ENCODE assay signal across 8 mouse cellular contexts in the genomic region with DNA sequence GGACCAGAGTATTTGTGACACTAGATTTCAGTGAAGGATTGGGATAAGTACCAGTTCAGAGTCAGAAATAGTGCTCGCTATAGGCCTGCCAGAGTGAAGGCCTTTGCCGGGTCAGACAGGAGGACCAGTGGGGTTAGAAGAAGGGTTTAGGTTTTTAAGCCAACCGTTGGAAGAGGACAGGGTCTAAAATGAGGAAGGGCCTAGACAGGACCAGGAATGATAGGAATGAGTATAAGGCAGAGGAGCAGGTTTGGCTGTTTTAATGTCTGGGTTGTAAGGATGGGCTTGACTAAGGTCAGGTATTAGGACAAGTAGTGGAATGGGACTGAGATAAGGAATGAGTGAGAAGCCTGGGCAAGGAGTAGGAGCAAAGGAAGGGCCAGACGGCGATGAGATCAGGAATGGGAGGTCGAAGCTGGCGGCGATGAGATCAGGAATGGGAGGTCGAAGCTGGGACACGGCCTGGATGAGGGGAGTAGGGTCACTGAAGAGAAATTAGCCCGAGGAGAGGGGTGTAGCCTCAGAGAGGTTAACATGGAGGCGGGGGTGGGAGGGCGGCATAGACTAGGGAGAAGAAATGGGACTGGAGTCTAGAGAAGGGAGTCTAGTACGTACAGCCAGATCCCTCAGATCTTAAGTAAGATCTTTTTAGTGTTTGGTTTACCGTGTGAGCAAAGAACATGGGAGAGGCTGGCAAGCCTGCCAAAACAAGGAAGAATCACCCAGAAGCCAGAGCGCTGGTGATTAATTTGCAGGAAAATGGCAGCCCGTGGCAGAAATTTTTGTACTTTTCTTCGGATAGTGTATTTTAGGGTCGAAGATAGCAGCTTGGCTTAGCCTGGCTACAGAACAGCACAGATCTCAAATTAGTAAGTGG. TPM values are rescaled to one million over a fixed set of nuclear protein-coding genes. Genes with fewer than 3 reads are reported as not detected.
A peak's percentile ranks its signal among the peaks of the same experiment; 100 is the strongest.
DNase-seq lines count a peak whose midpoint lies in the region; ATAC-seq lines count a peak whose summit lies in the region.

No protein-coding gene starts in this region.

- peaks cover 36% of the 10 kb centered on the region for H3K4me1 ChIP-seq in heart, embryonic 10.5 days
- peaks cover 40% of the 10 kb centered on the region for H3K4me1 ChIP-seq in forebrain, embryonic 12.5 days
- H3K4me1 ChIP-seq in limb, embryonic 10.5 days, result peaks cover 35% of the 10 kb centered on the region
- peaks cover 17% of the 10 kb centered on the region; the same call in 1 of the 2 replicates for H3K4me1 ChIP-seq in neural tube, embryonic 11.5 days (ENCODE audit: control insufficient read depth, insufficient read depth, low read length)

- intact Hi-C loops in heart, postnatal 25 days (cut with DNase I), result loop anchor here (5.0 kb wide), 1 partner anchor 55 kb away; no protein-coding TSS in a partner anchor

- whole genome bisulfite sequencing in heart, embryonic 10.5 days, result 17% methylated on average over 19 of the region's 19 CpGs
- 21% methylated on average over 19 of the region's 19 CpGs for WGBS in forebrain, embryonic 12.5 days
- WGBS in limb, embryonic 10.5 days, result 21% methylated on average over 19 of the region's 19 CpGs
- WGBS in neural tube, embryonic 11.5 days, result 18% methylated on average over 19 of the region's 19 CpGs

- H3K27me3 ChIP-seq in heart, embryonic 10.5 days (ENCODE audit: insufficient read depth, poor library complexity, severe bottlenecking), result no peaks in the 10 kb centered on the region
- H3K27me3 ChIP-seq in forebrain, embryonic 12.5 days, result no peaks in the 10 kb centered on the region
- peaks cover 9% of the 10 kb centered on the region; the same call in 1 of the 2 replicates for H3K27me3 ChIP-seq in limb, embryonic 10.5 days (ENCODE audit: low read depth, poor library complexity, severe bottlenecking)
- H3K27me3 ChIP-seq in neural tube, embryonic 11.5 days (ENCODE audit: control insufficient read depth, insufficient read depth, low read length), result no peaks in the 10 kb centered on the region

- no peaks in the 10 kb centered on the region for H3K9me3 ChIP-seq in heart, embryonic 10.5 days
- no peaks in the 10 kb centered on the region for H3K9me3 ChIP-seq in forebrain, embryonic 12.5 days
- no peaks in the 10 kb centered on the region for H3K9me3 ChIP-seq in limb, embryonic 10.5 days (replicated peaks)
- no peaks in the 10 kb centered on the region for H3K9me3 ChIP-seq in neural tube, embryonic 11.5 days (ENCODE audit: control insufficient read depth, low read length)

- H3K27ac ChIP-seq in heart, embryonic 10.5 days, result peak overlapping the region; percentile 100
- H3K27ac ChIP-seq in forebrain, embryonic 12.5 days, result no peak overlapping the region
- H3K27ac ChIP-seq in limb, embryonic 10.5 days, result peak overlapping the region; percentile 99
- no peak overlapping the region; the same call in 1 of the 2 replicates for H3K27ac ChIP-seq in neural tube, embryonic 11.5 days (ENCODE audit: low read depth, low read length)

- ATAC-seq in forebrain, embryonic 12.5 days (ENCODE audit: low FRiP score), result no peak
- ATAC-seq in neural tube, embryonic 11.5 days (ENCODE audit: insufficient read depth, low FRiP score, low TSS enrichment), result peak; percentile 5; the same call in 1 of the 2 replicates

- peak overlapping the region; percentile 98 for H3K4me3 ChIP-seq in heart, embryonic 10.5 days
- peak overlapping the region; percentile 96 for H3K4me3 ChIP-seq in forebrain, embryonic 12.5 days (replicated peaks)
- peak overlapping the region; percentile 99 for H3K4me3 ChIP-seq in limb, embryonic 10.5 days
- peak overlapping the region; percentile 80 for H3K4me3 ChIP-seq in neural tube, embryonic 11.5 days (ENCODE audit: low read depth, low read length)

- H3K9ac ChIP-seq in forebrain, embryonic 12.5 days, result peak overlapping the region; percentile 94
- H3K9ac ChIP-seq in neural tube, embryonic 11.5 days (ENCODE audit: low read length), result peak overlapping the region; percentile 98

- peak; percentile 77 for DNase-seq in heart, embryonic 10.5 days (ENCODE audit: low spot score)
- no peak for DNase-seq in heart, postnatal 25 days (ENCODE audit: low spot score)
- peak; percentile 51 for DNase-seq in 3T3-L1 (ENCODE audit: low read depth, low spot score)
- peak; percentile 48 for DNase-seq in brain, adult 2 months (ENCODE audit: low read depth, low spot score)
- peak; percentile 42 for DNase-seq in limb, embryonic 10.5 days (ENCODE audit: low spot score)
- DNase-seq in neural tube, embryonic 11.5 days (ENCODE audit: low spot score), result no peak
- DNase-seq in gastrocnemius, postnatal 25 days, result no peak

- peak overlapping the region; percentile 85 for H3K4me2 ChIP-seq in forebrain, embryonic 12.5 days
- H3K4me2 ChIP-seq in neural tube, embryonic 11.5 days (ENCODE audit: low read depth), result peak overlapping the region; percentile 81

- no peaks in the 10 kb centered on the region for H3K36me3 ChIP-seq in heart, embryonic 10.5 days
- H3K36me3 ChIP-seq in forebrain, embryonic 12.5 days (replicated peaks), result no peaks in the 10 kb centered on the region
- H3K36me3 ChIP-seq in limb, embryonic 10.5 days, result peaks cover 3% of the 10 kb centered on the region; the same call in 1 of the 2 replicates
- no peaks in the 10 kb centered on the region for H3K36me3 ChIP-seq in neural tube, embryonic 11.5 days (ENCODE audit: control insufficient read depth, insufficient read depth, low read length)

RNA-seq across cellular contexts. Expression of gene Usp24, which starts 1.4 kb away (rescaled TPM):
- 6.7 and 8.7 TPM in 2 replicates for polyA plus RNA-seq in heart, embryonic 10.5 days (2016; fragmentation: Nextera tagmentation; extraction: Ambion mirVana)
- total RNA-seq in heart, postnatal 25 days (2021), result 10 to 100 TPM; 41.9 to 43.6 TPM
- polyA plus RNA-seq in forebrain, embryonic 12.5 days (2016; fragmentation: Nextera tagmentation; extraction: Ambion mirVana), result 11.7 and 13.7 TPM in 2 replicates
- polyA plus RNA-seq in limb, embryonic 10.5 days (2016; fragmentation: Nextera tagmentation; extraction: Ambion mirVana), result 7.3 and 7.4 TPM in 2 replicates
- polyA plus RNA-seq in neural tube, embryonic 11.5 days (2014; fragmentation: Nextera tagmentation; extraction: Ambion mirVana), result 9.8 and 10.9 TPM in 2 replicates
- 10 to 100 TPM; 43.8 to 49.2 TPM for total RNA-seq in gastrocnemius, postnatal 25 days (2021)

Comparison
In these comparisons a context has a peak if more than half of its experiments do, and no peak if none do; other contexts are left out.
1. DNase-seq: peak in heart, embryonic 10.5 days (single experiment), 3T3-L1 (single experiment), brain, adult 2 months (single experiment) and limb, embryonic 10.5 days (single experiment); none in heart, postnatal 25 days (single experiment), neural tube, embryonic 11.5 days (single experiment) and gastrocnemius, postnatal 25 days (single experiment).
2. H3K27ac ChIP-seq: peak in heart, embryonic 10.5 days (single experiment) and limb, embryonic 10.5 days (single experiment); none in forebrain, embryonic 12.5 days (single experiment) and neural tube, embryonic 11.5 days (single experiment).
3. Peak in every context shown above with its lines, with median percentiles within 50 percentile points of each other: H3K4me3 ChIP-seq.